Mouse (Mus musculus): ENCODE measurements around the gene Stx18.

Stx18 gene

GRCm38 (mm10) chr5:38038710-38039592, at the start of gene Stx18:
Gene Stx18, plus strand, starts transcription at chr5:38038742.
- DNase-seq = peak; percentile 84 to 91

DNA sequence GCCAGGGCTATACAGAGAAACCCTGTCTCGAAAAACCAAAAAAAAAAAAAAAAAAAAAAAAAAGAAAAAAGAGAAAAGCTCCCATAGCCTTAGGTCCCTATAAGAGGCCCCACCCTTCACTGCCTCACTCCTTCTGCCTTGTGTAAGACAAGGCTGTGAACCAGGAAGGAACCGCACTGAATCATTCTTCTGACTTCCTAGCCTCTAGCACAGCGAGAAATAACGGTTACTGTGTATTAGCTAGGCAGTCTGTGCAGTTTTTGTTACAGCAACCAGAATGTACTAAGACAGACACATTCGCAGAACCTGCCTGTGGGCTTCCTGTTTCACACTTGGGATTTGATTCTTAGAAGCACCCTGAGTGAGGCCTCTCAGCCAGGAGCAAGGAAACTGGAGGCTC, 46.2 kb upstream of the Stx18 start:
- DNase-seq = no peak

DNA sequence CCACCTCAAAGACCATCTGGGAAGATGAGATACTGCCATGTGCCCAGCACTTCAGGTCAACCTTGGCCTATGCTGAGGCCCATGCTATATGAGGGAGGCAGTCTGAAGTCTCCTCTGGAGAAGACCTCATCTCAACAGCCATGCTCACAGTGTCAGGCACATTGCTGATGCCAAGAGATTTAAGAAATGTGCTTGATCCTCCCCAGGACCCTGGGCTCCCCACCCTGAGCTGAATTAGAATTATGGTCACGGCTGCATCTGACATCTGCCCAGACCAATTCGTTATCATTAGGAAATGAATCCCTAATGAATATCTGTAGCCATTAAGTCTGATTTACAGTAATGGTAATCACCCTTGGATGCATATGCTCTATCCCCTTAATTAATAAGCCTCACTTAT, 39.7 kb upstream of the Stx18 start:
- no peak for DNase-seq

- DNase-seq = no peak
Measured at GRCm38 (mm10) chr5:38002573-38002972, 36.0 kb upstream of the Stx18 start.

DNA sequence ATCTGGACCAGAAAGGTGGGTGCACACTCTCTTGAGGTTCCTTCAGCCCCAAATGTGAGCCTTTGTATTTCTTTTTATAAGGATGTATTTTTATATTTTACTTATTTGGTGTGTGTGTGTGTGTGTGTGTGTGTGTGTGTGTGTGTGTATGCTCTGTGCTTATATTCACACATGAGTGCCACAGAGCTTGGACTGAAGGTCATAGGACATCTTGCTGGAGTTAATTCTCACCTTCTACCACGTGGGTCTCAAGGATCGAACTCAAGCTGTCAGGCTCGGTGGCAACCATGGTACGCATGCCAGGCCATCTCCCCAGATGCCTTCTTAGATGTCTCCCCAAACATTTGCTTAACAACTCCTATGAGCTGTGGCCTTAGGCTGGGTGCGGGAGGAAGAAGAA, 33.8 kb upstream of the Stx18 start:
- no peak for DNase-seq

GRCm38 (mm10) chr5:38006415-38007347, 31.9 kb upstream of the Stx18 start:
- no peak for DNase-seq

GRCm38 (mm10) chr5:38009071-38009470, 29.5 kb upstream of the Stx18 start:
- no peak for DNase-seq

- no peak for DNase-seq
Measured at GRCm38 (mm10) chr5:38014916-38015315, 23.6 kb upstream of the Stx18 start.

- no peak for DNase-seq
Measured at GRCm38 (mm10) chr5:38016945-38017344, 21.6 kb upstream of the Stx18 start.

- DNase-seq = no peak
Measured at GRCm38 (mm10) chr5:38027656-38028055, 10.9 kb upstream of the Stx18 start.

DNA sequence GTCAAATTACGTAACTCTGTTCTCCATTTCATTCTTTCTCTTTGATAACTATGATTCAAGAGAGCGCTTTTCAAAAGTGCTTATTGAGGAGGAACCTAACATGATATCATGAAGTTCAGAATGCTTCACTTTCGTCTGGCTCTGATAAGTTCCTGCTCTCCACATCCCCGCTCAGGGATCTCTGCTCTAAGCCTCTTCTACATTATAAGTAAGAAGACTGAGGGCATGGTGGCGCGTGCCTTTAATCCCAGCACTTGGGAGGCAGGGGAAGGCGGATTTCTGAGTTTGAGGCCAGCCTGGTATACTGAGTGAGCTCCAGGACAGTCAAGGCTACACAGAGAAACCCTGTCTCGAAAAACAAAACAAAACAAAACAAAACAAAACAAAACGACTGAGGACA, 268 bp upstream of the Stx18 start:
- peak; percentile 7 to 28 for DNase-seq

GRCm38 (mm10) chr5:38039796-38040195, 1.3 kb downstream of the Stx18 start:
- no peak for DNase-seq

DNA sequence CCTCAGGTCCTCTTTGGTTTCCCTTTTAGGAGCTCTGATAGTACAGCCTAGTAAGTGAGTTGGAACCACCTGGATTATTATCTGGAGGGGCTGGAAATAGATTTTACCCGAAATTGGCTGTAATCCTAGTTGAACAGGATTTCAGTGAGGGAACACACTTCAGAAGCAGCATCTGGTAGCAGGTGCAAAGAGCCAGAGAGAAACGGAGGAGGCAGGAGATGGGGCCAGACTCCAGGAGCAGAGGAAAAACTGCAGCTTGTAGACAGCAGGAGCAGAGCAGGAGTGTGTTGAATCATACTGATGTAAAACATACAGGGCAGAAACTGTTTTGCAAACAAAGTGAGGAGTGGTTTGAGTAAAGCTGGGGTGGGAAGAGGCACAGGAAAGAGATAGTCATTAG, 6.4 kb downstream of the Stx18 start:
- DNase-seq = no peak

GRCm38 (mm10) chr5:38048177-38048576, 9.6 kb downstream of the Stx18 start:
- no peak for DNase-seq

DNA sequence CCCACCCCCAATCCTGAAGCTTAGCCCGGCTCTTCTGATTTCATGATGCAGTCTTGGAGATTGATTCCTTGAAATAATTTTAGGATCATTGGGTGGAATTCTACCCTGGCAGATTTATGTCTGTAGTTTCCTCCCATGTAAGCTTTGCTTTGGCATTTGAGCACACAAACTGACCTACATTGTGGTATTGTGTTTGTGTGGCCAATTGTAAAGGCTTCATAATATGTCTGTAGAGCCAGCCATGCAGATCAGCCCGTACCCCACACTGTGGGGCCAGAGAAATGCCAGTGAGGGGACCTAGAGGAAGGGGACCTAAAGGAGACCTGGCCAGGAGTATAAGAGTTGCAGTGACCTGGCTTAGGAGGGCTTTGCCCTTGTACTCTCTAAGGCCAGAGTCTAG, 22.5 kb downstream of the Stx18 start:
- no peak for DNase-seq

DNA sequence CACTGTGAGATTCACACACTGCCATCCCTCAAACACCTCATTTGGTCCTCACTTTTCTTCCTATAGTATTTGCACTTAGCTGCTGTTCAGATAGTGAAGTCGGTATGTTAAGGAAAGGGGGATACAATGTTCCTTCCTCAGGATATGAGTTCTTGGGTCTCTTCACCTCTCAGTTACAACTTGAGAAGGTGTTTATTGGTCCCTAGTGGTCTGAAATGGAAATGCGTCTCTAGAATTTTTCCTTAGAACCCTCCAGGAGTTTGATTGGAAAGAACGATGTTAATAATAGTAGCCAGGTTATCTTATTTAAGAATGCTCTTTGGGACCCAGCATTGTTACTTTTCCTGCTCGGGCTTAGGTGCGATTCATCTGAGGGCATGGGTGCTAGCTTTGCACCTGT, 24.2 kb downstream of the Stx18 start:
- no peak for DNase-seq

GRCm38 (mm10) chr5:38063339-38063738, 24.8 kb downstream of the Stx18 start:
- DNase-seq = no peak

GRCm38 (mm10) chr5:38064043-38064575, 25.6 kb downstream of the Stx18 start:
- no peak for DNase-seq

DNA sequence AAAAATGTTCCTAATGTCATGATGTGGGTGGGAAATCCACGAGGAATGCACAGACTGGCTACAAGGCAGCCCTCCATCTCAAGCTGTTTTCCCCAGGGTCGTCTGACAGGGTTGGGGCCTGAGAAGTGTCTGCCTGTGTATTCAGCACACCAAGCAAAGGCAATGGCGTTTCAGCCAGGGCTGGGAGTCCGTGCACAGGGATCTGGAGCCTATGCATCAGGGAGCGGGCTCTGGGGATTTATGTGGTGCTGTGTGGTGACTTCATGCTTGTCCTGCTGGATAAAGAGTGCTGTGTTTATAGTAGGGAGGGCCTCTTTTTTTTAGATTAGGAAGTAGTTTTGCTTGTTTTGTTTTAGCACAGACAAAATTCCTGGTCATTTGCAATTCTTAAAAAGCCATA, 26.2 kb downstream of the Stx18 start:
- DNase-seq = no peak

DNA sequence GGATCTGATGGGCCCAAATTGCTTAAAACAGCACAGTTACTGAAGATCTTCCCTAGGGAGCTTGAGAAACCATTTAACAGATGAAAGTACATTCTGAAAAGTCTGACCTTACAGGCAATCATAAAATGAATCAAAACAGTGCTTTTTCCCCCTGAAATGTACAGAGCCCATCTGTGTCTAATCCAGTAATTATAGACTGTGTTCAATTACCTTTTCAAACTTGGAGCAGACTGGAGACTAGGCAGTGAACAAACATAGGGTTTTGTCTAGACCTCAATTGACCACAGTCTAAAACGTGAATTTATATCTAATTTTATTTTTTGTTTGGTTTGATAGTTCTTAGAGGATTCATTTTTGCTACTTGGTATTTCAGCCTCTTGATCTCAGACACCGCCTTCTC, 26.9 kb downstream of the Stx18 start:
- no peak for DNase-seq

DNA sequence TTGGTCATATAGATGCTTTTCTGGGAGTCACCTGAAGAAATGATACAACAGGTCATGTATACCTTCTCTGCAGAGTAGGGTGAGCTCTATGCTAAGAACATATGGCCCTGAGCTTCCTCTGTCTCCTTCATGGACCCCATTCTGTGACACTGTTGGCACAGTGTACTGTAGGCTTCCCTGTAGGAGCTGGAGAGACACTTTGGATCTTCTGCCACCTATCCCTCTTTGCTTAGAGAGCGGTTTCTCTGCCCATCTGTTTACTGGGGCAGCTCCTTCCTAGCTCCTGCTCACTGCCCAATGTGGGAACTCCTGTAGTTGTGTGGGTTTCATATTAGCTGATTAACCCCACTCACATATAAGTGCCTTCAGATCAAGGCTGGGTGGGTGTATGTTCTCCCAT, 28.1 kb downstream of the Stx18 start:
- peak; percentile 25 to 48 for DNase-seq

DNA sequence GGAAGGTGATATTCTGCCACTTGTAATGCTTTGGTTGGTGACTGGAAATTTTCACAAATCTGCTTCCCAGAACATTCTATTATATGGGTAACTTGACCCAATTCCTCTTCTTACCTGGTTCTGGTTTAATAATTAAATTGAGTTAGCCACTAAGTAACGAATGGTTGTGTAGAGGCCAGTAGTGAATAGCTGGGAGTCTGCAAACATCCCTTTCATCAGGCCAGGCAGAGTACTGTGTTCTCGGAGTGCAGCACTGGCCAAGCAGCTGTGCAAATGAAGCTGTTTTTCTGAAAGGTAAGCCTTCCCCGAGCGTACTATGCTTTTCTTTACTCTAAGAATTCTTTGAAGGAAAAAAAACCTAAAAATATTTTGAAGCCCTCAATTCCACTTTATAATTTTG, 37.8 kb downstream of the Stx18 start:
- no peak for DNase-seq

- DNase-seq = no peak
Measured at GRCm38 (mm10) chr5:38078575-38078974, 40.0 kb downstream of the Stx18 start.

GRCm38 (mm10) chr5:38080472-38080871, 41.9 kb downstream of the Stx18 start:
- no peak for DNase-seq
